Comparison of ENCODE assay signal across 23 mouse cellular contexts in genomic region chr17:11819506-11819905, GRCm38 (mm10).
A peak's percentile ranks its signal among the peaks of the same experiment; 100 is the strongest.
DNase-seq lines count a peak whose midpoint lies in the region; ATAC-seq and TF ChIP-seq lines count a peak whose summit lies in the region.
"Had no signal": no experiment of that assay in that cellular context is flagged by ENCODE, and none has a peak within 500 bp of the region (broad histone marks: within the 10 kb centered on the region; RNA-seq: fewer than 3 reads in every experiment).

No protein-coding gene starts in this region.

- TF ChIP-seq RAD21 in CH12.LX (IDR thresholded peaks at IDR 0.05; ENCODE audit: low read depth, low read length): no peak

- no peak for ATAC-seq in forebrain, embryonic 14.5 days
- ATAC-seq in forebrain, embryonic 15.5 days (replicated peaks): no peak
- ATAC-seq: CD4-positive, CD25-positive, alpha-beta regulatory T cell, adult 4 months; forebrain, embryonic 13.5 days; forebrain, postnatal 0 days had no signal

- TF ChIP-seq EP300 in CH12.LX (IDR thresholded peaks at IDR 0.05; ENCODE audit: low read length): no peak

- no peak for TF ChIP-seq POLR2A in CH12.LX (IDR thresholded peaks at IDR 0.05; ENCODE audit: low read depth, low read length)

- in situ Hi-C loops in CH12.LX (cut with MboI; ENCODE audit: low pct_ligation_motif_present, low pct_unique_long_range_greater_than_20kb, low sequenced_read_pairs) (no loop called here), ES-E14 (cut with MboI; ENCODE audit: low sequenced_read_pairs in 2 of 2, unreplicated experiment in 2 of 2) (no loop called here)

- 49% methylated on average over 8 of the region's 8 CpGs for WGBS in forebrain, embryonic 14.5 days
- WGBS in forebrain, embryonic 15.5 days: 54% methylated on average over 8 of the region's 8 CpGs

- no peak overlapping the region for H3K9ac ChIP-seq in forebrain, embryonic 14.5 days (ENCODE audit: low read length)
- H3K9ac ChIP-seq in forebrain, embryonic 15.5 days (replicated peaks): no peak overlapping the region
- H3K9ac ChIP-seq in CH12.LX (ENCODE audit: insufficient read depth, low read depth) (no peak overlapping the region), ES-E14 (ENCODE audit: insufficient read depth, low read depth, low read length, poor library complexity, severe bottlenecking) (no peak overlapping the region)
- H3K9ac ChIP-seq: embryonic facial prominence, embryonic 12.5 days; forebrain, embryonic 13.5 days; forebrain, postnatal 0 days had no signal

- no peaks in the 10 kb centered on the region for H3K9me3 ChIP-seq in forebrain, embryonic 14.5 days (replicated peaks; ENCODE audit: control insufficient read depth, low read length)
- no peaks in the 10 kb centered on the region for H3K9me3 ChIP-seq in forebrain, embryonic 15.5 days
- peaks cover 9% of the 10 kb centered on the region for H3K9me3 ChIP-seq in CH12.LX (replicated peaks; ENCODE audit: low read length)
- no peaks in the 10 kb centered on the region for H3K9me3 ChIP-seq in ES-E14 (ENCODE audit: control insufficient read depth, insufficient read depth, low read depth, low read length)
- H3K9me3 ChIP-seq: embryonic facial prominence, embryonic 10.5 days; embryonic facial prominence, embryonic 12.5 days; forebrain, embryonic 13.5 days had no signal

- no peaks in the 10 kb centered on the region for H3K79me2 ChIP-seq in CH12.LX (replicated peaks; ENCODE audit: control insufficient read depth, extremely low read depth, insufficient read depth, poor library complexity, severe bottlenecking)

- no peak overlapping the region for H3K27ac ChIP-seq in forebrain, embryonic 14.5 days (ENCODE audit: low read depth, low read length)
- no peak overlapping the region for H3K27ac ChIP-seq in forebrain, embryonic 15.5 days (replicated peaks)
- no peak overlapping the region for H3K27ac ChIP-seq in CH12.LX (ENCODE audit: insufficient read depth, low read depth)
- no peak overlapping the region for H3K27ac ChIP-seq in ES-E14 (ENCODE audit: insufficient read depth, low read depth, low read length, poor library complexity, severe bottlenecking)
- H3K27ac ChIP-seq: embryonic facial prominence, embryonic 10.5 days; embryonic facial prominence, embryonic 12.5 days; forebrain, embryonic 13.5 days had no signal

- no peak overlapping the region for H3K4me3 ChIP-seq in forebrain, embryonic 14.5 days (ENCODE audit: low read depth, low read length)
- H3K4me3 ChIP-seq in forebrain, embryonic 15.5 days: no peak overlapping the region
- H3K4me3 ChIP-seq in CH12.LX (replicated peaks in 1 of 3; ENCODE audit: low read depth in 2 of 3, low read length in 2 of 3, poor library complexity in 1 of 3): no peak overlapping the region
- H3K4me3 ChIP-seq in ES-E14 (ENCODE audit: insufficient read depth in 1 of 2, low read depth in 1 of 2, low read length in 2 of 2, poor library complexity in 1 of 2, severe bottlenecking in 1 of 2): no peak overlapping the region
- H3K4me3 ChIP-seq: embryonic facial prominence, embryonic 10.5 days; embryonic facial prominence, embryonic 12.5 days; forebrain, embryonic 13.5 days had no signal

- no peak for TF ChIP-seq CTCF in CH12.LX (conservative IDR thresholded peaks at IDR 0.05 in 1 of 2, IDR thresholded peaks at IDR 0.05 in 1 of 2; ENCODE audit: low read depth in 2 of 2, low read length in 2 of 2)

- dilution Hi-C loops in CH12.LX (cut with MboI; ENCODE audit: extremely low pct_ligation_motif_present, extremely low pct_unique_long_range_greater_than_20kb, low sequenced_read_pairs): no loop called here

- no peaks in the 10 kb centered on the region for H3K4me1 ChIP-seq in forebrain, embryonic 14.5 days (ENCODE audit: control insufficient read depth, insufficient read depth, low read length)
- 0 out of 2 replicates have a peak, but pooled peaks cover 4% of the 10 kb centered on the region for H3K4me1 ChIP-seq in forebrain, embryonic 15.5 days
- H3K4me1 ChIP-seq in CH12.LX (ENCODE audit: control insufficient read depth in 1 of 2, insufficient read depth in 2 of 2) (no peaks in the 10 kb centered on the region), ES-E14 (ENCODE audit: control insufficient read depth in 2 of 2, insufficient read depth in 2 of 2, low read length in 2 of 2, poor library complexity in 1 of 2) (peaks cover 0 to 1% of the 10 kb centered on the region in 2 experiments; a peak in 1 of 4 replicates)
- H3K4me1 ChIP-seq: embryonic facial prominence, embryonic 10.5 days; embryonic facial prominence, embryonic 12.5 days had no signal

- no peaks in the 10 kb centered on the region for H3K36me3 ChIP-seq in forebrain, embryonic 14.5 days (ENCODE audit: control insufficient read depth, insufficient read depth, low read length)
- no peaks in the 10 kb centered on the region for H3K36me3 ChIP-seq in forebrain, embryonic 15.5 days
- H3K36me3 ChIP-seq in CH12.LX (replicated peaks in 1 of 2; ENCODE audit: control insufficient read depth in 1 of 2, insufficient read depth in 1 of 2, low read length in 1 of 2) (no peaks in the 10 kb centered on the region), ES-E14 (ENCODE audit: control insufficient read depth, insufficient read depth, low read length, poor library complexity, severe bottlenecking) (no peaks in the 10 kb centered on the region)
- H3K36me3 ChIP-seq: embryonic facial prominence, embryonic 10.5 days; embryonic facial prominence, embryonic 12.5 days had no signal

- H3K4me2 ChIP-seq in forebrain, embryonic 14.5 days (ENCODE audit: low read length): no peak overlapping the region
- no peak overlapping the region for H3K4me2 ChIP-seq in forebrain, embryonic 15.5 days (replicated peaks)
- no peak overlapping the region for H3K4me2 ChIP-seq in CH12.LX (ENCODE audit: insufficient read depth, low read depth, poor library complexity, severe bottlenecking)
- H3K4me2 ChIP-seq: embryonic facial prominence, embryonic 12.5 days; forebrain, embryonic 13.5 days had no signal

- no peaks in the 10 kb centered on the region for H3K27me3 ChIP-seq in forebrain, embryonic 14.5 days (replicated peaks; ENCODE audit: control insufficient read depth, insufficient read depth, low read length)
- H3K27me3 ChIP-seq in forebrain, embryonic 15.5 days: no peaks in the 10 kb centered on the region
- H3K27me3 ChIP-seq in CH12.LX (replicated peaks): peaks cover 5% of the 10 kb centered on the region
- H3K27me3 ChIP-seq: embryonic facial prominence, embryonic 12.5 days; forebrain, embryonic 13.5 days had no signal

- peak; percentile 14 for DNase-seq in forebrain, embryonic 14.5 days (ENCODE audit: low spot score)
- DNase-seq in CH12.LX (ENCODE audit: extremely low read depth) (no peak), ES-E14 (ENCODE audit: low read depth, low spot score) (peak; percentile 12), ZHBTc4 (ENCODE audit: low read depth, low spot score) (peak; percentile 56)
- DNase-seq in right cerebral cortex, postnatal 10 days (ENCODE audit: low spot score in 2 of 2): no peak
- no peak for DNase-seq in right cerebral cortex, postnatal 36 days (ENCODE audit: low spot score in 2 of 2)
- DNase-seq: adrenal gland, adult 2 months; adrenal gland, postnatal 10 days; adrenal gland, postnatal 25 days; B cell, adult 2 months; cerebellum, adult 11 months; cerebellum, adult 18-20 months; cerebellum, adult 8-10 months; cerebellum, adult 9-11 months; cerebellum, postnatal 14 days; cerebellum, postnatal 36 days; embryo, embryonic 11 days; forebrain, postnatal 0 days had no signal

TF ChIP-seq in CH12.LX, 34 proteins besides CTCF, POLR2A, EP300 and RAD21:
- 0 out of 2 replicates have a peak, but pooled peaks have one; percentile 18 for TF ChIP-seq BHLHE40 (IDR thresholded peaks at IDR 0.05; ENCODE audit: low read depth, low read length)
- TF ChIP-seq MAFK (IDR thresholded peaks at IDR 0.05; ENCODE audit: insufficient replicate concordance, low read length): no peak
TF ChIP-seq in CH12.LX: peak in this region for 1.

TF ChIP-seq in ES-E14, 5 proteins besides CTCF, POLR2A, EP300 and RAD21:
- TF ChIP-seq ZNF384 (IDR thresholded peaks at IDR 0.05; ENCODE audit: low read depth, low read length): no peak
- TF ChIP-seq ZC3H11A (IDR thresholded peaks at IDR 0.05; ENCODE audit: borderline replicate concordance, low read depth, low read length): no peak
- TF ChIP-seq HCFC1 (IDR thresholded peaks at IDR 0.05; ENCODE audit: borderline replicate concordance, insufficient read depth, low read length): no peak
- no peak for TF ChIP-seq MAFK (IDR thresholded peaks at IDR 0.05; ENCODE audit: insufficient read depth, low read depth, low read length)
- no peak for TF ChIP-seq CHD2 (IDR thresholded peaks at IDR 0.05; ENCODE audit: low read depth, low read length)

Comparison
In these comparisons a context has a peak if more than half of its experiments do, and no peak if none do; other contexts are left out.
1. DNase-seq: peak in forebrain, embryonic 14.5 days (single experiment), ES-E14 (single experiment) and ZHBTc4 (single experiment); none in CH12.LX (single experiment), right cerebral cortex, postnatal 10 days (0 of 2) and right cerebral cortex, postnatal 36 days (0 of 2).